Mouse (Mus musculus): ENCODE measurements around the gene Nat9.

DNA sequence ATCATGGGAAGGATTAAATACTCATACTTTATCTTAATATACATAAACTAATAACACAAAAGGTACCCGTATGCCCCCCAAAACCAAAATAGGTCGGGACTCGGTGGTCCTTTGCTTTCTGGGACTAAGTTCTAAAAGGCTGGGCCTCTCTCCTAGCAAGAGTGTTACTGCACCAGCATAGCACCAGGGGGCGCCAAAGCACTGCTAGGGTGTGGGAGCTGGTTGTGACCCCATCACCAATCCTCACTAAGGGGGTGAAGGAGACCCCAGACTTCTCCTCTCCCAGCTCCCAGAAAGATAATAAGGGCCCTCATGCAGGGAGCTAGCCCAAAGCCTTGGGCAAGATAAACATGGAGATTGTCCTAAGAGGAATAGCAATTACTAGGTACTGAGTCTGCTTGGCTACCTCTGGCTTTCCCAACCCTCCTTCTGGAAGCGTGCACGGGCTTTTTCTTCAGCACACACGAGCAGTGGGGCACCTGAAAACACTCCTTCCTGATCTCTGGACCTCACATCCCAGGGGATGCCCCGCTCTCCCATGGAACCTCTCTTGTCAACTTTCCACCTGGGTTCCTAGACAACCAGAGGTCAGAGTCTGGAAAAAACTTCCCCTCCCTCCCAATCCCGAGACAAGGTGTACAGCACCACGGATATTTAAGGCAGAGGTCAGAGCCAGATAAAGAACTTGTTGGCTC, 26.6 kb downstream of the Nat9 start:
- TF ChIP-seq CTCF (IDR thresholded peaks at IDR 0.05; ENCODE audit: borderline replicate concordance, extremely low read depth, insufficient read depth, insufficient read length): peak; percentile 87
- no peak for TF ChIP-seq POLR2A (IDR thresholded peaks at IDR 0.05; ENCODE audit: borderline replicate concordance, extremely low read depth, insufficient read depth, insufficient read length, poor library complexity, severe bottlenecking)

Data from brain, embryonic 14.5 days (tissue).